Mouse (Mus musculus) stomach, embryonic 16.5 days (tissue): Measurements from ENCODE around the gene Pnmt. TPM values are rescaled to one million over a fixed set of nuclear protein-coding genes. Genes with fewer than 3 reads are reported as not detected.
A peak's percentile ranks its signal among the peaks of the same experiment; 100 is the strongest.

ENCODE experiments used
- ATAC-seq: fragments of 200-750 bp; cut with Nextera tagmentation; 2 replicates; pipeline ENCODE4 v1.8.0; 2017; ENCODE audit warnings: moderate number of reproducible peaks, moderate TSS enrichment; ENCODE audit not compliant: insufficient read depth, low FRiP score
- H3K27ac ChIP-seq: fragments of 300-500 bp; sonication (generic); 2 replicates; pipeline ENCODE4 v1.5.1; 2014; ENCODE audit warnings: low read length
- H3K27me3 ChIP-seq: fragments of 300-500 bp; sonication (generic); 2 replicates; pipeline ENCODE4 v1.6.1; 2014; ENCODE audit warnings: low read length, control low read depth, mixed read lengths; ENCODE audit not compliant: control insufficient read depth, insufficient read depth
- H3K36me3 ChIP-seq: fragments of 300-500 bp; sonication (generic); 2 replicates; pipeline ENCODE4 v1.6.1; 2014; ENCODE audit warnings: low read length; ENCODE audit not compliant: control insufficient read depth, insufficient read depth
- H3K4me1 ChIP-seq: fragments of 300-500 bp; sonication (generic); 2 replicates; pipeline ENCODE4 v1.6.1; 2014; ENCODE audit warnings: low read length, control low read depth, mixed read lengths; ENCODE audit not compliant: control insufficient read depth, insufficient read depth
- H3K4me2 ChIP-seq: fragments of 300-500 bp; sonication (generic); 2 replicates; pipeline ENCODE4 v1.6.1; 2014; ENCODE audit warnings: low read depth, low read length, mixed read lengths
- H3K4me3 ChIP-seq: fragments of 300-500 bp; sonication (generic); replicated peaks from 2 replicates; pipeline ENCODE4 v1.5.1; 2014; ENCODE audit warnings: mild to moderate bottlenecking, low read length
- H3K9ac ChIP-seq: fragments of 300-500 bp; sonication (generic); 2 replicates; pipeline ENCODE4 v1.6.1; 2014; ENCODE audit warnings: low read length
- H3K9me3 ChIP-seq: fragments of 300-500 bp; sonication (generic); replicated peaks from 2 replicates; pipeline ENCODE4 v1.6.1; 2016; ENCODE audit warnings: low read length, control low read depth; ENCODE audit not compliant: control insufficient read depth
- WGBS: fragments of 180-500 bp; shearing (Covaris S2); extraction: QIAGEN DNeasy Blood & Tissue Kit; methylation state at CpG from one replicate; pipeline ENCODE4 v1.1.7; 2014; 5-methylcytosine and 5-hydroxymethylcytosine counted together
- polyA plus RNA-seq: library from polyadenylated mRNA; unstranded; fragments of >200 nt; fragmentation: Nextera tagmentation; extraction: Ambion mirVana; gene quantifications from 2 replicates; pipeline ENCODE4 v1.2.1, GENCODE M21; 2015

The Pnmt gene
- 0.15 TPM in 1 of 2 replicates, not detected in the other for polyA plus RNA-seq

DNA sequence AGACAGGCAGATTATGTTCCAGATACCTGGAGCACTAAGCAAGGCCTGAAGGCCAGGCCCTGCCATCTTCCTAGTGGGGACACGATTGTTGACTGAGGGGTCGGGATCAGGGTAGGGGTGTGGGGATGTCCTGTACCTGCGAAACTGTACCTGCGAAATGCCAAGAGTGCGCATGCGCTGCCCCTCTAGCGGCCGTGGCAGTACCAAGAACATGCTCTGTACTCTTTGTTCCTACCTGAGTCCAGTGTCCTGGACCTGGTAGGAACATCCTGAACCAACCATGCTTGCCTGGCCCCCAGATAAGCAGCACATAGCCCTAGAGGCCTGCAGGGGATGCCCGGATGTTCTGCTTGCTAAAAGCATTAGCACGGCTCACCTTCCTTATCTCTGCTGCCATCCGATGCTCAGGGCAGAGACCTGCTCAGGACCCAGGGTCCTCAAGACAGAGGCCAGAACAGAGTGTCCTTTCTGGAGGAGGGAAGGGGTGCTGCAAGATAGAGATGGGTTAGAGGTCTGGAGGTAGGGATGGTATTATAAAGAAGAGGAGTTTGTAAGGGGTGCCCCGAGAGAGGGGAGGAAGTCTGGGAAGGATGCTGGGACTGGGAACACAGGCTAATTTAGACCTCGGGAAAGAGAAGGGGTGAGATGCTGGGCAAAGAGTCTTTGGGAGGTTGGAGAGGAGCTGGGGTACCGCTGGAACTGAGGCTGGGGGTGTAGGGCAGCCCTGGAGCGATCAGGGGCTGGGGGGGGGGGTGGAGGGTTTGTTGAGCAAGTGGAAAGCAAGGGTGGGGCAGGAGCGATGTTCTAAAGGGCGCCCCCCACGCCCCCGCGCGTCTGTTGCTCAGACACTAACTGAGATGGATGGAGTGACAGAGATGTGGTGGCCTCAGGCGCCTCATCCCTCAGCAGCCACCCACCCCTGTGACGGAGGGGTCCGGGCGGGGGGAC lies at the start of gene Pnmt:
Gene Pnmt, plus strand, starts transcription at position 813 of the 948 bp plus-strand sequence.
- ATAC-seq = no peak
- H3K27me3 ChIP-seq = peaks cover 27% of the 10 kb centered on the region
- no peaks in the 10 kb centered on the region for H3K36me3 ChIP-seq
- no peaks in the 10 kb centered on the region for H3K9me3 ChIP-seq
- H3K4me3 ChIP-seq = no peak within 1 kb of the TSS
- no peak within 1 kb of the TSS for H3K27ac ChIP-seq
- H3K4me2 ChIP-seq = peak within 1 kb of the TSS; percentile 24; the same call in 1 of the 2 replicates
- H3K4me1 ChIP-seq = peaks cover 2% of the 10 kb centered on the region; the same call in 1 of the 2 replicates
- 42% methylated on average over 25 of the region's 25 CpGs for WGBS
- H3K9ac ChIP-seq = no peak within 1 kb of the TSS

DNA sequence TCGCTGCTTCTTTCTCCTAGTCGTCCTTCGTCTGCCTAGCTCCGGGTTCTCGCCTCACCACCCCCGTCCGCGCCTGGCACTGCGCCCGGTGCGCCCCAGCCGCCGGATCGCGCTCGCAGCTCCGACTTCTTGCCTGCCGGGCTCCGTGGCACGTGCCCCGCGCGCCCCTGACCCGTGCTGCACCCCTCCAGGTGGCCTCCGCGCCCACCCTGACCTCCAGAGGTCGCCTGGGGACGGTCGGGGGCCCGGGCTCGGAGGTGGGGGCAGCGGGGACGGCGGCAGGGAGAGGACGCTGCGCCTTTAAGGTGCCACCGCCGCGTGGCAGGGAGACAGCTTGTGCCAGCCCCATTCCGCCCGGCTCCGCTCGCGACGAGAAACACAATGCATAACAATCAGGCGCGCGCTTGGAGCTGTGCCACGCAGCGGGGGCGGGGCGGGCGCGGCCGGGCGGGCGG lies 47.7 kb upstream of the Pnmt start:
- 2% methylated on average over 47 of the region's 57 CpGs for WGBS

DNA sequence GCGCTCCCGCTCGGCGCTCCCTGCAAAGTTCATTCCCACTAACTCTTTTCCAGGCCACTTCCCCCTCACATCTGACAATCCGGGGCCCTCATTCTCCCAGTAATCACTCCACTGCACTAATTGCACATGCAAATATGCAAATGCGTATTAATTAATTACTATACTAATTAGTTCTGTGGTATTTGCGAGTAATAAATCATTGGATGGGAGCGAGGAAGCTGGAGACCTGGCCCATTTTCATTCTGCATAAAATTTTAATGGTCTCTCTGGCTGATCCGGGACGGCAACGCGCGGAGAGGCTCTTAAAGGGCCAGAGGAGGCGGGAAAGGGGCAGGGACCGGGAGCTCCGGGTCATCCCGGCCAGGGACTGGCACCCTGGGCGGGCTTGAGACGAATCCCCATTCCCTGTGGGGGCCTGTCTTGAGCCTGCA lies 47.2 kb upstream of the Pnmt start:
- H3K9ac ChIP-seq = peak overlapping the region; percentile 78
- H3K27me3 ChIP-seq = peaks cover 71% of the 10 kb centered on the region
- under 1% methylated on average over 19 of the region's 19 CpGs for WGBS
- no peaks in the 10 kb centered on the region for H3K36me3 ChIP-seq
- no peak for ATAC-seq
- peak overlapping the region; percentile 99 for H3K4me2 ChIP-seq
- H3K27ac ChIP-seq = no peak overlapping the region
- H3K9me3 ChIP-seq = no peaks in the 10 kb centered on the region
- peaks cover 20% of the 10 kb centered on the region for H3K4me1 ChIP-seq
- H3K4me3 ChIP-seq = peak overlapping the region; percentile 56

More for the DNA sequence above, 47.7 kb upstream of the Pnmt start:
- Histone ChIP-seq H3K27me3 (peaks cover 76% of the 10 kb centered on the region), H3K27ac (no peak overlapping the region), H3K9ac (peak overlapping the region; percentile 78), H3K4me1 (peaks cover 20% of the 10 kb centered on the region), H3K9me3 (no peaks in the 10 kb centered on the region), H3K36me3 (no peaks in the 10 kb centered on the region), H3K4me2 (peak overlapping the region; percentile 99), H3K4me3 (peak overlapping the region; percentile 56)
- no peak for ATAC-seq

DNA sequence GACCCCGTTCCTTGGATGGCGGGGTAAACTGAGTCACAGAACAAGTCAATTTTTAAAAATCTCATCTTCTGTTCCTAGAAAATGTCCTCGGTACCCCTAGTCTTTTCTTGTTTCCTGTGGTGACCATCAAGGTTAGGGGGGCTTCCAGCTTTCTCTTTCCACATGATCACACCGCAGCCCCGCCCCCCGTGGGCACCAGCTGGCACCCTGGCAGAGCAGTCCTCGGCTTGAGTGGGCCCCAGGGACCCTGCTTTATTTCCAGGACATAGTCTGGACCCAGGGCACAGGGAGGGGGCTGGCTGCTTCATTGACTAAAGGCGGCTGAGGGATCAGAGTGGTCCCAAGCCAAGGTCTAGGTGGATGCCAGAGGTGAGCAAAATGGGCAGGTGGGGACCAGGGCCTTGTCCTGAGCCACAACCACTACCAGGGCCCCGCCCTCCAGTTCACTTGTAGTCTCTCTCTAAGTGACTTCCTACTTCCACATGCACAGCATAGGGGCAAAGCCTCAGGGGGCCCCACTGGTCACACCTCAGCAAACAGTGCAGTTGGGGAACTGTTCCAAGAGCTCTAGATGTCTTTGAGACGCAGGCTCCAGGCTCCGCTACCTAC lies 46.5 kb upstream of the Pnmt start:
- Histone ChIP-seq H3K4me3 (peak overlapping the region; percentile 56), H3K4me2 (peak overlapping the region; percentile 99), H3K9ac (peak overlapping the region; percentile 78; the same call in 1 of the 2 replicates), H3K27ac (no peak overlapping the region), H3K27me3 (peaks cover 64% of the 10 kb centered on the region), H3K4me1 (peaks cover 20% of the 10 kb centered on the region), H3K36me3 (no peaks in the 10 kb centered on the region), H3K9me3 (no peaks in the 10 kb centered on the region)
- no peak for ATAC-seq
- 15% methylated on average over 11 of the region's 11 CpGs for WGBS

DNA sequence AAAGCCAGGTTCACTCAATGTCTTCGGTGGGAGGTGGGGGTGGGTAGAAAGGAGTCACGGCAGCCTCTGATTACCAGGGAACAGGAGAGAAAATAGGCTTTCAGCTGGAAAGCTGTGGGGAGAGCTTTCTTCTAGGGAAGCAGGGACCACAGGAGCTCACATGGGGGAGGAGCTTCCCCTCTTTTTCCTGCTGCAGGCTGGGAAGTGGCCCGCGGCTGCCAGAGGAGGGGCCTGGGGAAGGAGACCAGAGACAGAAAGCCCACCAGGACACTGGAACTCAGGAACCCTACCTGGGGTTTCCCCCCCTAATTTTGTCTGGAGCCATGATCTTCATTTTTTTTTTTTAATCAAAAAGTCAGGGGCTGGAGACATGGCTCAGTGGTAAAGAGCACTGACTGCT lies 45.7 kb upstream of the Pnmt start:
- WGBS = 3% methylated on average over 4 of the region's 4 CpGs
- H3K4me2 ChIP-seq = no peak overlapping the region
- H3K4me1 ChIP-seq = peaks cover 20% of the 10 kb centered on the region
- no peak overlapping the region for H3K4me3 ChIP-seq
- ATAC-seq = no peak
- H3K9ac ChIP-seq = no peak overlapping the region
- peaks cover 56% of the 10 kb centered on the region for H3K27me3 ChIP-seq
- no peaks in the 10 kb centered on the region for H3K36me3 ChIP-seq
- no peaks in the 10 kb centered on the region for H3K9me3 ChIP-seq
- H3K27ac ChIP-seq = no peak overlapping the region

DNA sequence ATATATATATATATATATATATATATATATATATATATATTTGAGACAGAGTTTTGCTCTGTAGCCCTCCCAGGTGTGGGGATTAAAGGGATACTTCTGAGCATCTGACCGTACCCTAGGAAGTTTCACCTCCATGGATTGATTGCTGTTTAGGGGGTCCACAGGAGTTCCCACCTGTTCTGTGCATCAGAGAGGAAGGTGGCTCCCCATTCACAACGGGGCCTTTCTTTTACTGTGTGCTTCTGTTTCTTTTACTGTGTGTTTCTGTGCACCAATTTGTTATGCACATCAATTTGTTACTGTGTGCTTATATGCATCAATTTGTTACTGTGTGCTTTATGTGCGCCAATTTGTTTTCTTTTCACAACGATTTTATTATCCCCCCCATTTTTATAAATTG lies 45.1 kb upstream of the Pnmt start:
- no peak overlapping the region for H3K4me3 ChIP-seq
- H3K36me3 ChIP-seq = no peaks in the 10 kb centered on the region
- peaks cover 53% of the 10 kb centered on the region for H3K27me3 ChIP-seq
- no peaks in the 10 kb centered on the region for H3K9me3 ChIP-seq
- WGBS = 64% methylated on average over 4 of the region's 4 CpGs
- no peak overlapping the region for H3K27ac ChIP-seq
- no peak for ATAC-seq
- no peak overlapping the region for H3K4me2 ChIP-seq
- H3K4me1 ChIP-seq = peaks cover 20% of the 10 kb centered on the region
- H3K9ac ChIP-seq = no peak overlapping the region

DNA sequence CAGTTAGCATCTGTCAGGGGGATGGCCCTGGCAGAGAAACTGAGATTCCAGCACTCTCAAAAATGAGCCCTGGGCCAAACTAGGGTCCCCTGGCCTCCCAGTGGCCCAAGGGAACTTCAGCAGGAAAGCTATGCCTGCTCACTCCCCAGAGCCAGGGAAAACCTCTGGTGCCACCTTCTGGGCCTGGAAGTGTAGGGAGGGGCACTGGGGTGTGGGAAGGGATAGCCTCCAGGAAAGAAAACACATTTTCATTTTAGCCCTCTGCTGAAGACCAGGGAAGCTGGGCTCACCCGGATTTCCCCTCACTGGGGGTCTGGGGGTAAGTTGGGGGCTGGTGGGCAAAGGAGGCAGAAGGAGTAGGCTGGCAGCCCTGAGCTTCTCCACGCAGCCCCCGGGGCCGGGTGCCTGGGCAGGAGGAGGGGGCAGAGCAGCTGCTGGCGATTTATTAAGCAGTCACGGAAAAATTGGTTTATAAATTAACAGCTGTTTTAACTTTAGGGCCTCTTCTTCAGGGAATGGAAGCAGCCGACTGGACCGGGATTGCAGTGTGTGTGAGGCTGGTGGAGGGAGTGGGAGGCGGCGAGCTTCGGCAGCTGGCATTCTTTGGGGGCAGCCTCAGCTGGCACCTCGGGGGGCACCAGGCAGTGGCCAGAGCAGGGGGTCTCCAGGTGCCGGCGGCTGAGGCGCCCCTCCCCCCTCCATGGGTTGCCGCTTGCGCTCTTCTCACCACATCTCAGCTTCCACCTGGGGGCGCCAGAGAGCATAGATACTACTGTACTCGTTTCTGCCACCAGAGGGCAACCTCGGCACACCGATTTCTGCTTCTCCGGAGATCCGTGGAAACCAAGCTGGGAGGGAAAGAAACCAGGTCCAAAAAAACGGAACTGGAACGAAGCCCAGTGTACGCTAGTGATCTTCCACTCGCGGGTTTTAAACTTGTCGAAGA lies 44.0 kb upstream of the Pnmt start:
- ATAC-seq = peak; percentile 50
- no peaks in the 10 kb centered on the region for H3K9me3 ChIP-seq
- H3K9ac ChIP-seq = peak overlapping the region; percentile 59
- WGBS = 2% methylated on average over 28 of the region's 29 CpGs
- H3K4me3 ChIP-seq = peak overlapping the region; percentile 42
- peak overlapping the region; percentile 60 for H3K4me2 ChIP-seq
- peaks cover 53% of the 10 kb centered on the region for H3K27me3 ChIP-seq
- no peaks in the 10 kb centered on the region for H3K36me3 ChIP-seq
- H3K27ac ChIP-seq = no peak overlapping the region
- H3K4me1 ChIP-seq = peaks cover 20% of the 10 kb centered on the region

DNA sequence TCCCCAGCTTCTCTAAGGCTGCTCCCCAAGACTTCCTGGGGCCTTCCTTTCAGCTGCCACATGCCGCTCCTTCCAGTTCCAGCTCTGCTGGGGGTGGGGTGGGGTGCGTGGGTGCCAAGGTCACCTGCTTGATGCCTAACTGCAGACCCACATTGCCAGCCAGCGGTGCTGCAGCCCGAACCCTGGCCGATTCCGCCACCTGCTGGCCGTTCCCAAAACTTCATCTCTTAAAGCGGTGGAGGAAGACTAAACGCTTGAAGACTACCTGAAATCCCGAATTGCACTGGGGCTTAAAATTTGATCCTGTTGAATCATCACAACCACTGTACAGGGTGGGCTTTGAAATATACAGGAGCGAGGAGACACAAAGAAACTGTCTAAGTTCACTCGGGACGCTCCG lies 41.0 kb upstream of the Pnmt start:
- no peaks in the 10 kb centered on the region for H3K9me3 ChIP-seq
- H3K9ac ChIP-seq = no peak overlapping the region
- H3K36me3 ChIP-seq = no peaks in the 10 kb centered on the region
- H3K4me1 ChIP-seq = peaks cover 12% of the 10 kb centered on the region
- peak overlapping the region; percentile 39 for H3K4me2 ChIP-seq
- H3K27ac ChIP-seq = no peak overlapping the region
- no peak for ATAC-seq
- H3K4me3 ChIP-seq = no peak overlapping the region
- H3K27me3 ChIP-seq = peaks cover 51% of the 10 kb centered on the region
- 1% methylated on average over 14 of the region's 14 CpGs for WGBS
